Mouse (Mus musculus): ENCODE data around the gene Galntl6.

GRCm38 (mm10) chr8:58417551-58417950, 494.9 kb downstream of the Galntl6 start:
- TF ChIP-seq TCF12 (IDR thresholded peaks at IDR 0.05; ENCODE audit: insufficient read depth, poor library complexity, severe bottlenecking) (no peak), REST (IDR thresholded peaks at IDR 0.05; ENCODE audit: insufficient read depth, insufficient read length) (no peak), POLR2A (IDR thresholded peaks at IDR 0.05; ENCODE audit: insufficient read length, low read depth) (no peak), POLR2AphosphoS2 (IDR thresholded peaks at IDR 0.05; ENCODE audit: insufficient read length, low read depth) (no peak), CEBPB (IDR thresholded peaks at IDR 0.05; ENCODE audit: insufficient read depth, poor library complexity, severe bottlenecking) (no peak), MAX (IDR thresholded peaks at IDR 0.05; ENCODE audit: low read depth) (no peak), MYOG (IDR thresholded peaks at IDR 0.05; ENCODE audit: control insufficient read depth in 1 of 3, insufficient read depth in 1 of 3, insufficient read length in 2 of 3, low read depth in 2 of 3) (no peak), USF1 (IDR thresholded peaks at IDR 0.05; ENCODE audit: low read depth) (no peak), SRF (IDR thresholded peaks at IDR 0.05; ENCODE audit: control insufficient read depth, insufficient read length, low read depth) (no peak), E2F4 (IDR thresholded peaks at IDR 0.05; ENCODE audit: insufficient read depth) (no peak), MYOD1 (IDR thresholded peaks at IDR 0.05; ENCODE audit: control insufficient read depth in 1 of 3, insufficient read length in 2 of 3, low read depth in 2 of 3) (no peak), TCF3 (IDR thresholded peaks at IDR 0.05; ENCODE audit: insufficient read length, low read depth) (no peak)

Measured in myocyte (in vitro differentiated cells).